Mouse (Mus musculus): Measurements from ENCODE around the gene Rprd1b.

Gene Rprd1b

GRCm38 (mm10) chr2:158152685-158153309, 124.5 kb downstream of the Rprd1b start:
- no peak for DNase-seq

- DNase-seq: peak; percentile 49 to 65
These were observed 125.5 kb downstream of the Rprd1b start for GRCm38 (mm10) chr2:158153728-158154343.

DNA sequence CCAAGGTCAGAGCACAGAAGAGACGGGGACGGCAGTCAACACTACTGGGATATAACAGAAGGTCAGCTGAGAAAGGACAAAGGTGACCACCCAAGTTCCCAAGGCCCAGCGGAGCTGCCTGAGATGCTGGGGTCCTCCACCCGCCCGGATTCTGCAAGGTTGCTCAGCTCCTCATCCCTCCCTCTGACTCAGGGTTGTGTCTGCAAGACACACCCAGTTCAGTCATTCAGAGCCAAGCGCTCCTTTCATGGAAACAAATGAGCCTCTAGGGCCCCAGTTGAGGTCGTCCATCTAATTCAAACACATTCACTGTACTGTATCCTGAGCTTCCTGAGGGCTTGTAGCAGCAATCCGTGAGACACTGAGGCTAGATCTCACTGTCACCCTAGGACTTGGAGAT, 126.3 kb downstream of the Rprd1b start:
- DNase-seq: no peak

DNA sequence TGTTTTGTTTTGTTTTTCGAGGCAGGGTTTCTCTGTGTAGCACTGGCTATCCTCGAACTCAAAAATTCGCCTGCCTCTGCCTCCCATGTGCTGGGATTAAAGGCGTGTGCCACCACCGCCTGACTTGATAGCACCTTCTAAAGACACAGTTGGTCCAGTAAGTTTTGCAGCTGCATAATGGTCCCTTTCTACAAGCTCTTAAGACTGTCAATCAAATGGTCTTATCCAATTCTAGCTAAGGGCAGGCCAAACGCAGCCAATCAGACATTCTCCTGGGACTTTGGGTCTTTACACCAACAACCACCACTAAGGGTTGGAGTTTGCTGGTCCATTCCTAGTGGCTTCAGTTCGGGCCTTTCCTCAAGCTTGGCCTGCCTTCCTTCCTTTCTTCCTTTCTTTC, 126.8 kb downstream of the Rprd1b start:
- no peak for DNase-seq

DNA sequence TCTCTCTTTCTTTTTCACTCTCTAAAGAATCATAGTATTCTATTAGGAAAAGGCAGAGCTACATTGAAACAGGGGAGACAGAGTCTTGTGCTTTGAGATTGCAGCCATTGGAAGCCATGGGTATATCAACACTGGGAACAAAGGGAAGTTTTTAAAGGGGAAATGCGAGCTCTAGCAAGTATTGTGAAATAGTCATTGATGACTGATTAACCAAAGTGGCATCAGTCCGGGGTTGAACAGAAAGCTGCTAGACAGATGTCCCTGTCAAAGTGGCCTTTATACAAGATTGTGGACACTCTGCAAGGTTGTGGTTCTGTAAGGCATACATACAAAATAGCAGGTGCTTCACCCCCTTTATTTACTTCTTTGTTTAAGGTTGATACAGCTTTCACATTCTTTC, 127.3 kb downstream of the Rprd1b start:
- no peak for DNase-seq

DNA sequence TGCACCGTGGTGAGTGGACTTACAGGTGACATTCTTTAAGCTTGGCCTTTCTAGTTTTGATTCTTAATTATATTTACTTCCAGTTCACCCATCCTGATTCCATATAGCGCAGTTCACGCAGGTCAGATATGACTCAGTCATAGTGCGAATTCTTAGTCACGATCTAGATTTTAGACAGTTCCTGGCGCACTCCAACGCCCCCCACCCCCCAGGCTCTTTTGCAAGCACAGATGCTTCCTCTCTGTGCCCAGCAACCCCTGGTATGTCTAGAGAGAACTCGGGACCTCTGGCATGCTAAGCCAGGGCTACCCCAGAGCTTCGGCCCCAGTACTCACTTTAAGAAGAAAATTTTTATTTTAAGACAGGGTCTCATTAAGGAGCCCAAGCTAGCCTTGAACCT, 128.2 kb downstream of the Rprd1b start:
- DNase-seq: no peak

DNA sequence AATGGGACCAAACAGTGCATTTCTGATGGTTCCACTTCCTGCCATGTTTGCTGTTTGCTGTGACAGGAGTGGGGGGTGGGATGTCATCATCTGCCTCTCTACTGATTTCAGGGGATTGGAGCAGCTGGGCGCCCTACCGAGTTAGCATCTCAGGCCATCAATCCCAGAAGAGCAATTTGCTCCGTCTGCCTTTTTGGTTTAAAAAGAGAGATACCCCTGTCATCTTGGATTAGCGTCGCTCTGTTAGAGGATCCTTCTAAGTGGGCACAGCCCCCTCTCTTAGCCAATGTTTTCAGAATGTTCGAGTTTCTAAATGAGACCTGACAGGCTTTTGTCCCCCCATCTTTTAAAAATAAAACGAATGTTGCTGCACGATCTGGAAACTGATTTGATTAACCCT, 129.4 kb downstream of the Rprd1b start:
- no peak for DNase-seq

GRCm38 (mm10) chr2:158159376-158160235, 131.3 kb downstream of the Rprd1b start:
- DNase-seq: peak in 1 of 2 experiments; percentile 51

DNA sequence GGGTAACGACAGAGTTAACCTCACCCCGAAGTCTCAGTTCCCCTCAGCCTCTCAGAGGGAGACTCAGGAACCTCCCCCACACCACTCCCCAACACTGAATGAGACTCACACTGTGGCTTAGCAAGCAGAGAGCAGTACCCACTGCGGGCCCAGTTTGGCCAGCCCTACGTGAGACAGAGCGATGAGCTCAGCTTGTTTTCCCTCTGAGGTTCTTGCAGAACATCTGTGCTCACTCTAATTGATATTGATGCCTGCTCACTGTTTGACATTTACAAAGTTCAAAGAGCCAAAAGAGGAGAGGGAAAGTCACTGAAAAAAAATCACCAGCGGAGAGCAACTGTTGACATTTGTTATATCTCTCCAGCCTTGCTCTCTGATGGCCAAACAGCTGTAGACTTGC, 133.5 kb downstream of the Rprd1b start:
- no peak for DNase-seq

DNA sequence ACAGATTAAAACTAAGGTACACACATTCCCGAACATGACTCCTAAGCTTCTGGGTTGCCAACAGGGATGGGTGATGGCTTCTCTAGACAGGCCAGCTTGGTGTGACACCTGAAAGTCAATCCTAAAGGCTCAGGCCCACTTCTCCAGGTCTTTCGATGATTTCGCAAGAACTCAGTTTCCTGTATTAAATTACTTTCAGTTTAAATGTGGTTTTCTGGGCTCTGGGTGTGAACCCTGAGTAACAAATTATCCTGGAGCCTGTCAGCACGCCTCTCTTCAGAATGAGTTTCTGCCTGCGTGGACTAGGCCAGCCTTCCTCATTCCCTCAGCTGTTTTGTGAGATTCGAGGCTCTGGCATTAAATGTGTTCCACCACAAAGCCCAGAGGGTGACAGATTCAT, 134.7 kb downstream of the Rprd1b start:
- DNase-seq: no peak

DNA sequence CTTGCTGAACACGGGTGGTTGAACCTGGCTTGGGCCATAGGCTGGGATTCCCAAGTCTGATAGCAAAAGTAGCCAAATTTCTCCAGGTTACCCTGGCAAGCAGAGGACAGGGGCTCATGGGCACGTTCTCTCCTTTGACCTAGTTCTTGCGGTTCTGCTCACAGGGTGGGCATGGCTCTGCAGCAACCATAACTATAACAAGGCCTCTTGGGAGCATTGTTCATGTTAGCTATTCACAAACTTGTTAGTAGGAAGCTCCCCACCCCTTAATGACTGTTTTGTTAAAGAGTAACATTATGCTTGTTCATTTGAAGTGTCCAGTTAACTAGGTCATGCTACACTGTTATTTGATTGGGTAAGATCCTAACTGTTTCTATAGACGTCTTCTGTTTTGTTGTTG, 137.5 kb downstream of the Rprd1b start:
- peak in 1 of 2 experiments; percentile 50 for DNase-seq

DNA sequence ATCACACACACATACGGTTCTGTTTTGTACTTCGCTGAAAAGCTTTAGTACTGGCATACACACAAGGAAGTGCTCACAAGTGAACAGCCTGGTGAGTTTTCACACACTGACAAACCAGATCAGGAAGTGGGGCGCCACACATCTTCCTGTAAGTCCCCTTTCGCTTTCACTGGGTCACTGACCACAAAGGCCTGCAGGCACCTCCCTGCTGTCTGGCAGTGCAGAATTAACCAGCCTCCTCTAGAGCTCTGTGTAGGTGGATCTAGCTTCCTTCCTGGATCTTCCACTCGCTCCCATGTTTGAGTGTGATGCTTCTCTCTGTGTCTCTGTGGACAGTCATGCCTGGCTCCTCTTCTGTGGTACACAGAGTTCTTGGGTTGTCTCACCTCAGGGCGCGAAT, 138.3 kb downstream of the Rprd1b start:
- peak; percentile 48 to 63 for DNase-seq

GRCm38 (mm10) chr2:158167496-158168205, 139.4 kb downstream of the Rprd1b start:
- DNase-seq: no peak

- DNase-seq: peak in 1 of 2 experiments; percentile 41
These were observed 140.5 kb downstream of the Rprd1b start for GRCm38 (mm10) chr2:158168741-158169211.

GRCm38 (mm10) chr2:158169351-158169750, 141.1 kb downstream of the Rprd1b start:
- DNase-seq: no peak

DNA sequence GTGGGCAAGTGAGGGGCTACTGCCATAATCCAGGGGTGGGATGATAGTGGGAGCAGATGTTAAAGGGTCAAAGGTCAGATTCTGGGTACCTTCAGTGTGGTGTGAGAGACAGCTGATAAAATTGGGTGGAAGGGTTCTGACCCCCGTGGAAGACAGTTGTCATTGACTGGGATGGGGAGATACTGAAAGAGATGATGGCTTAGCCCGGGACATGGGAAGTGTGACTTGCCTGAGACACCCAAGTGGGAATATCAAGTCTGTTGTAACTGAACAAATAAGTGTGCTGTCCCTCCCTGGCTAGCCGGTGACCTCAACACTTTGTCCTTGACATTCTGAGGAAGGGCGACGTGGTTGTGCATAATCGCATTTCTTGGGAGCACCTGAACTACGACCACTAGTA, 141.5 kb downstream of the Rprd1b start:
- no peak for DNase-seq

DNA sequence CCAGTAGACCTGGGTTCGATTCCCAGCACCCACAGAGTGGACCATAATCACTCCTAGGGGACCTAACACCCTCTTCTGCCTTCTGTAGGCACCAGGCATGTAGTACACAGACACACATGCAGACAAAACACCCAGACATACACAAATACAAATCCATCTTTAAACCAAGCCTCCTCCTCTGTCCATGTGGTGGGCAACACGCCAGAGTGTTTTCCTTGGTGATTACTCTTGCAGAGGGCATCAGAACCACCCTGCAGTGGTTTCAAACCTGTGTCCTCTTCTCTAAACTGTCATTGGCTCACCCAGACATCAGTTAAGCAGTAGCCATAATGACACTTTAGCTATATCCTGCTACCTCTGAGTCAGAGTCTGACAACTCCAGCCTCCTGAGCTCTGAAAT, 142.1 kb downstream of the Rprd1b start:
- no peak for DNase-seq

GRCm38 (mm10) chr2:158174438-158174837, 146.1 kb downstream of the Rprd1b start:
- DNase-seq: no peak

DNA sequence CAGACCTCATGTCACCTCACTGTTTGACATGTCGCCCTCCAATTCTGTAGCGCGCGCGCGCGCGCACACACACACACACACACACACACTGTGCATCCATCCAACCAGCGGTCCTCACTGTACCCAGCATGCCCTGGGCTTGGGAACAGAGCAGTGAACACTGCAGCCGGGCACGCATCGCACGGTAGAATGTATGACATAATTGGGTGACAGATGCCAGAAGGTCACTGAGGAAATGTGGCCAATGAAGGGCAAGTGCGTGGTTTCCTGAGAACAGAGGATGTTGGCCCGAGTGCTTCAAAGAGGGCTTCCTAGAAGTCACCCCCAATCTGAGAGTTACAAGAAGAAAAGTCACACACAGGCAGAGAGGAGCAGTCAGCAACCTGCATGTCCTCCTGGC, 146.7 kb downstream of the Rprd1b start:
- DNase-seq: peak in 1 of 2 experiments; percentile 27

DNA sequence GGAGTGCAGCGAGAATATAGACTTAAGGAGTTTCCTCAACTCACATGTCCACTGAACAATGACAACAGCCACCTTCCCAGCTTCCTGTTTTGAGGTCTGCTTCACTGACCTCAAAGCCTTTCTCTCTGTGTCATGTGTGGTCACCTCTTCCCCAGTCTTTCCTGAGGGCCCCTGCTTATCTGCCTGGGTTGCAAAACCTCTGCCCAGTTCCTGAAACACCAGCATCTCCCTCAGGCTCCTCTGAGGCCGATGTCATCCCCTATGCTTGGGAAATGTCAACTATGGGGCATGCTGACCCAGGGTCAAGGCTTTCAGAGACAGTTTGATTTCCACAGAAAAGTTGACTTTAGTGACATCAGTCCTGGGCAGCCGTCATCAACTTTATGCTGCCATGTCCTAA, 147.1 kb downstream of the Rprd1b start:
- DNase-seq: no peak

GRCm38 (mm10) chr2:158176763-158177162, 148.5 kb downstream of the Rprd1b start:
- DNase-seq: no peak

- no peak for DNase-seq
These were observed 149.3 kb downstream of the Rprd1b start for GRCm38 (mm10) chr2:158177574-158177973.

- no peak for DNase-seq
These were observed 149.8 kb downstream of the Rprd1b start for GRCm38 (mm10) chr2:158178139-158178538.

Measured in kidney, postnatal 4 days (tissue).